Mouse (Mus musculus) neural tube, embryonic 10.5 days (tissue): ENCODE measurements around the gene BC029722.
"Not testable (repeated sequence)": the region's sequence is repeated elsewhere in the genome, so short reads cannot be mapped to it uniquely, and the experiment has no call there.

Experiments
- DNase-seq: peaks from one replicate; pipeline ENCODE4 v3.0.0-alpha.2; 2017; ENCODE audit warnings: low spot score; ENCODE audit errors: extremely low spot score

The BC029722 gene

DNA sequence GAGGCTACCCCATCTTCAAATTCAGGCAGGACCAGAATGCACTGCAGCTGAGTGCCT, at the start of gene BC029722:
Gene BC029722, minus strand, starts transcription at position 35 of the 57 bp plus-strand sequence.
- DNase-seq: no peak

DNA sequence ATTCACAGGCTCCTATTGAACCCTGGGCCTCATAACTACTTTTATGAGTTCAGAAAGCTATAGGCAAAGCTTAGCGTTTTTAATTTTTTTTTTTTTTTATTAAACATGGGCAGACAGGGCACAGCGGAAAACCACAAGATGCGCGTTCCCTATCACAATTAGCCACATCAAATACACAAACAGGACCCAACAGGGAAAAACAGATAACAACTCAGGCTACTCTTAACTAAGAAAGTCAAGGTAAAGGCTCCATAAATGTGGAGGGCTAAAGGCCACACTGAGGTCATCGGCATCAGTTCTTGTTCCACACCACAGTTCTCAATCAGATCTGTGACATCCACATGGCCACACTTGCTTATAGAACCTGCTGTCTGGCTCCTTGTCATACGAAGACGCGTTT, 49.1 kb upstream of the BC029722 start:
- no peak for DNase-seq

DNA sequence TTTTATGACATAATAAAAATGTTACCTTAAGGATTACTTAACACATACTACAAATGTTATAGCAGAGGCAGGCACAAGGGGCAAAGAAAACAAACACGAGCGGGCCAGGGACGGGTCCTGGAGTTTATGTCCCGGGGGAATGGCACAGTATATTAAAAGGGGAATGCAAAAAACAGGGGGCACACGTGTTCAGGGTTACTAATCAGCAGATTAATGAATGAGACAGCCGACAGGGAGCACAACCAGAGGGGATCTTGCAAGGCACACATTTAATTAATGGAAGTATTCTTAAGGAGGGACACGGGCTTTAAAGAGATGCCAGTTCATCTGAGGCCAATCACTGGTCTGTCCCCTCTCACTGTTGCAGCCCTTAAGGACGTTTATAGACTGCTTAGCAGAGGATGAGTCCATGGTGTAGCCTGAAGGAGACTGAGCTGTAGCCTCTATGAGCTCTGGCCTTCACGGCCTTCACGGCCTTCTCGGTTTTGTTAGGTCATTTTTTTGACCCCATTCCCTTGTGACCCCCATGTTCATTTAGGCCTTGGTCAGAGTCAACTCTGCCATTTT, 44.2 kb upstream of the BC029722 start:
- DNase-seq: no peak

DNA sequence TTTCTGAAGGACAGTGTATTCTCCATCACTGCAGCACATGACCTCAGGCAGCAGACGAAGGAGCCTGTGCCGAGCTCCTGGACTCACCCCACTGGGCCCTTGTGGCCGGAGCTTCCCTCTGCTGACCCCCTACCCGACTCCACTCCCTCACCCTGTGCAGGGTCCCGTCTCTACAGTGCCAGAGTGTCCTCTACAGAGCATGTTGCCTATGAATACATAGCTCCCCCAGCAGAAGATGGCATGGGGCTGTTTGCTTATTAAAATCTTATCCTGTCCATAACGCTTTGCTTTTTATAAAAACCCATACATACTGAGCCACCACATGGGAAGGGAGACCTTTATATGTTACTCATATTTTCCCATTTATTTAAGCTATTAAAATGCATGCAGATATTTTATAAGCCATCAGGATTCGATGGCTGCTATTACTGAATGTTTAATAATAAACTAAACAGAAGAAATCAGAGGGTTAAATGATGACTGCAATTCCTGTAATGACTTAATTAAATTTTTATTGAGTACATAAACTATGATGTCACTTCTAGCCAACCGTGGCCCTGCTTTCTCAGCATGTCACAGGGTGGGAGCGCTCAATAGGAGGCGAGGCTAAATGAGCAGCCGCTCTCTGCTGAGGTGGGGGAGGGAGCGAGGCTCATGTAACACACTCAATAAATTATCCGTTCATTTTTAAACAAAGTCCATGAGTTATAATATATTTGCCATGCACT, 43.5 kb upstream of the BC029722 start:
- no peak for DNase-seq

DNA sequence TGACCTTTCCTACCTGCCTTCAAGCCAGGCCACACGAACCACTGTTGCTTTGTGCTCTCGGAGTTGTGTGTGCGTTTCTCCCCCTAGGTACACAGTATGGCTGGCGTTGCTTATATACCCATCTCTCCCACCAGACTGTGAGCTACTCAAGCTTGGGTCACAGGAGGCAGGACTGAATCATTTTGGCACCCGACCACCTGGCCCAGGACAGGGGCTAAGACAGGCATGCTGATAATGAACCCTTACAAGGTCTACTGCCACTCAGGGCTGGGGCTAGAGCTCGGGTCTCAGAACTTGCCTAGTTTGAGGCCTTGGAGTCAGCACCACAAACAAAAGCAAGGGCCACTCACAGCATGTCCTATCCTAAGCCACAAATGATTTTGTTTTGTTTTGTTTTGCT, 42.4 kb upstream of the BC029722 start:
- DNase-seq: no peak

DNA sequence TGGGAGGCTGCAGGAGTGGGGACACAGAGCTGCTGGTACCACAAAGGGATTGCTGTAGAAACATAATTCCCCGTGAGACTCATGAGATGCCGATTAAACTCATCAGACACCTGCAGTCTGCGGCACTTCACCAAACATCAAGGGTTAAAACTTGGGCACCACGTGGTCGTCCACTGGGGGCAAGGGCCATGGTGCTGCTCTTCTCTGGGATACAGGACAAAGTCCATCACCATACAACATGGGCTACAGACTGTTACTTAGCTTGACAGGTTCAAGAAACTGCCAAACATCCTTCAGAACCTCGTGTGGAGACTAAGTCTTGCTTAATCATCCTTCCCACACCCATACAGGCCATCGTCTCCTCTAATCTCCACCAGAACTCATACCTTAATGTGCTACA, 40.9 kb upstream of the BC029722 start:
- no peak for DNase-seq

DNA sequence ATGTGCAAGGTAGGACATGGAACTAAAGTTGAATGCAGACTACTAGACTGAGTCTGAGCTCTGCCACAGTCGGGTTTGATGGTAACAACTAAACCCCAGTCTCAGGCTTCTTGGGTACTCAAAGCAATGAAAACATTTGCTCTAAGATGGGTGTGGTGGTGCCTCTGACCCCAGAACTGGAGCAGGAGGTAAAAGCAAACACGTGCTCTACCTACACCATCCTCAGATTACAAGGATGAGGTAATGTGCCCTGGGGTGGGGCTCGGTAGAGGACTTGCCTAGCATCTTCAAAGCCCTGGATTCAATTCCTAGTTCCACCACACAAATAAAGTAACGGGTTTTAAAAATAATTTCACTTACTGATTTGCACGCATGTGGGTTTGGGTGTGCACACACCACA, 33.3 kb upstream of the BC029722 start:
- DNase-seq: no peak

DNA sequence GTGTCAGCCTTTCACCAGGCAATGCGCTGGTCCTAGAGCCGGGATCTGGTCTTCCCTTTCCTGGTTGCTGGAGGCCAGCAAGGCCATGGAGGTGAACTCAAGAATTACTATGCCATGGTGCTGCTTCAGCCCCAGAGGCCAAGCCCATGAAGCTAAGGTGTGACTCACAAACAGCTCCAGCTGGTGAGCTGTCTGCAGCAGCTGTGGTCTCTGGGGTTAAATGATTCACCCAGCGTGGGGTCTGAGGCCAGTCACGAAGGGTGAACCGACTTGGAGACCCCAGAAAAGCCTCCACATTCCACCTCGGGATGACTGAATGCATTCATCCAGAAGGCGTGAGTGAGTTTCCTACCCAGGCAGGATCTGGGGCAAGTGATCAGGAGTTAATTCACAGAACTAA, 30.9 kb upstream of the BC029722 start:
- no peak for DNase-seq

DNA sequence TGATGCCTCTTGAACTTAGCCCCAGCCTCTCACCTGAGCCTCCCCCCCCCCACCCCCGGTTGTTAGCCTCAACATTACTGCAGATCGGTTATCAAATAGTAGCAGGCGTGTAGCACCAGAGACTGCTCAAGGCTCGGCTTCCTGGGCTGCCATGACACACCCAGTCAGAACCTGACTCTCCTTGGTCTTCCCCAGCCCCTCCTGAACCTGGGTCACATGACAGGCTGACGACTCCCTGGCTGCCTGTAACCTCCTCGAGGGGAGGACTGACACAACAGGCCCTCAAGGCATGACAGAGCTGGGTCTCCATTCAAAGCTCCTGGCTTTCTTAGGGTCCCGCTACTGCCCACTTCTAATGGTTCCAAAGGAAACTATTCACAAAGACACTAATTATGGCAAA, 30.2 kb upstream of the BC029722 start:
- DNase-seq: no peak

DNA sequence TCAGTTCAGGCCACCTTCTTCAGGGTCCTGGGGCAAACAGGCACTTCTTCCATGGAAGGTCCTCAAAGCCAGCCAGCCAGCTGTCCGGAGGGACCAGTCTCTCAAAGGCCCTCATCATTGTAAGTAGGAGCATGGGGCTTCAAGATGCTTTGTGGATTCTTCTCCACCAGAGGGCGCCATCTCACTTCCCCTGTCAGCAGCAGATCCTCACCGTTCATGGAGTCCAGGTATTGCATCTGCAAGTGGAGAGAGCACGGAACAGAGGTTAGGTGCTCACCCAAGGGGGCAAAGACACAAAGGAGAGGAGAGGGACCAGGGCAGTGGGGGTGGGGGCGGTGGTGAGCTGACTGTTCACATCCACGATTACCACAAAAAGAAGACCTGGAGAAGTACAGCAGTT, 29.1 kb upstream of the BC029722 start:
- peak; percentile 75 for DNase-seq

DNA sequence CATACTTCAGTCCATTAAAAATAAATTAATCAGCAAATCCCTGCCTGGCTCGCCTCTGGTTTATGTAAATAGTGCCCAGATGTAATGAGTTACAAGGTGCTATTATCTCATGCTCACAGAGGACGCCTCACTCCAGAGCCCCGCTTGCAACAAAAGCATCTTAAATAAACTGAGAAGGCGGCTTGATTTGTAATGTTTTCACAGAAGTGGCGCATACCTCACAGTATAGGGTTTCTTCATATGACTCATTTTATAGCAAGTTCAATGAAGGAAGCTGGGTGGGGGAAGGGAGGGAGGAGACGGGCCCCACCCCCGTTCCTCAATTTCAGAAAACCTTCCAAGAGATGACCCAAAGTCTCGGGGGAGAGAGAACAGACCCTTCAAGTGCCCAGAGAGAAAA, 27.7 kb upstream of the BC029722 start:
- no peak for DNase-seq

DNA sequence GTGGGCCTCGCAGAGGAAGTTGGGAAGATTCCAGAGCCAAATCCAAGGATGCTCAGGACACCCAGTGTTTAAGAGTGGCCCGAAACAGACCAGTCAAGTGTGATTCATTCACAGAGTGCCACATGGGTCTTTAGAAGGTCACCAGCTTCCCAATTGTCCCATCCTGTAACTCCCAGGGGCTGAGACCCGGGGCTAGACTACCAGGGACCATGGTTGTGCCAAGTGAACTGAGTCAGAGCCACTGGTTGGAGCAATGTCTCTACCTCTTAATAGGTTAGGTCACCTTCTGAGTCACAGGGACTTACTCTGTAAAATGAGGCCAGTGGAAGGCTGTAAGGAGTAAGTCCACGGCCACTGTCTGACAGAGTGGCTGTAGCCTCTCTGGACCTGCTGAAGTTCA, 19.7 kb upstream of the BC029722 start:
- no peak for DNase-seq

DNA sequence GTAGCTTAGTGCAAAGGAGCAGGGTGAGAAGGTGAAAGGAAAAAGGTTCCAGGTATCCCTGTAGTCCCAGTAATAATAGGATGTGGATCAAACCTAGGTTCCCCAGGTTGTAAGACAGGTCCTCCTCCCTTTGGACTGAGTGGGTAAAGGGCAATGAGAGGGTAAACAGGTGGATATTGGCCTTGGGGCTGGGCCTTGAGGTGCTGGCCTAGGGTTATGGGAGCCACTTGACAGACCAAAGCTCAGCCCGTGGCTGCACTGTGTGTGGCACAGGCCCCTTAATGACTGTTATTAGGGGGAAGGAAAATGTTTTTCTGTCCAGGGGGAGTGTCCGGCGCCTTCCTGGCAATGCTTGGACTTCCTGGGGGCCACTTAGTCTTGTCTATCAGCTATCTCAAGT, 18.7 kb upstream of the BC029722 start:
- DNase-seq: no peak

DNA sequence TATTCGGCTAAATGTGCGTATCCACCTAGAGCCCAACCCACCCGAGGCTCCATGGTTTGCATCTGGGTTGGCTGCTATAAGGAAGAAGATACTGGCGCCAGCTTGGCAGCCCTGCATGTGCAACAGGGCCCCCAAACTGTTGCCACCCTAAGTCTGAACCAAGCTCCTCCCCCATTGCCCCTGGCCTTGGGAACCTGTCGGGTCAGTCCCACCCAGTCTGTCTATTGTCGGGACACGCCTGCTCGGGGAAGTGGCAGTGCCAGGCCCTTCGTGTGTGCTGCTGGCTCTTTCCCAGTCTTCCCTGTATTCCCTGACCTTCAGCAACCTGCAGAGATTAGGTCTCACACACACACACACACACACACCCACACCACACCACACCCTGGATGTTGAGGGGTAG, 15.5 kb upstream of the BC029722 start, which contains the start of gene Fam83c:
Gene Fam83c, minus strand, starts transcription at position 123 of the 400 bp plus-strand sequence.
- no peak for DNase-seq

DNA sequence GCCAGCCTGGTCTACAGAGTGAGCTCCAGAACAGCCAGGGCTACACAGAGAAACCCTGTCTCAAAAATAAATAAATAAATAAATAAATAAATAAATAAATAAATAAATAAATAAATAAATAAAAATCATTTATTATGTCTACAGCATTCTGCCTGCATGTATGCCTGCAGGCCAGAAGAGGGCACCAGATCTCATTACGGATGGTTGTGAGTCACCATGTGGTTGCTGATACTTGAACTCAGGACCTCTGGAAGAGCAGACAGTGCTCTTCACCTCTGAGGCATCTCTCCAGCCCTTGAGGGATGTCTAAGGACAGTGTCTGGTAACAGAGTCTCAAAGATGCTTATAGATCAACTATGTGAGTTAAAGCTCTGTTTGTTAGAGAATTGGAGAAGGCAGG, 12.9 kb upstream of the BC029722 start:
- DNase-seq: not testable (repeated sequence)

DNA sequence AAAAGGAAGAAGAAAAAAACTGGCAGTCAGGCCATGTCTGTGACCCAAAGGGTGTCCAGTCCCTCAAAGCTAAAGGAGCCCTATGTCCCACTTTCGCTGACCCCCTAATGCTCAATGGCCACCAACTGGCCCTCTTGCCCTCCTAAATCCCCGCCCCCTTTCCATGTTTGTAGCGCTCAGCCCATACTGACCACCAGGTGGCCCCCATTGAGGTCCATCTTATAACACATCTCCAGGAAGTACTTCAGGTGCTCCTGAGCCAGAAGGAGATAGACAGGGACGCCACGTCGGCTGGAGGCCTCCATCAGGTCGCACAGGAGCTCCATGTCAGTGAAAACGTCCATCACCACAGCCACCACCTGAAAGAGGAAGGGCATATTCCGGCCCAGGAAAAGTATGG, 12.1 kb upstream of the BC029722 start:
- DNase-seq: no peak

DNA sequence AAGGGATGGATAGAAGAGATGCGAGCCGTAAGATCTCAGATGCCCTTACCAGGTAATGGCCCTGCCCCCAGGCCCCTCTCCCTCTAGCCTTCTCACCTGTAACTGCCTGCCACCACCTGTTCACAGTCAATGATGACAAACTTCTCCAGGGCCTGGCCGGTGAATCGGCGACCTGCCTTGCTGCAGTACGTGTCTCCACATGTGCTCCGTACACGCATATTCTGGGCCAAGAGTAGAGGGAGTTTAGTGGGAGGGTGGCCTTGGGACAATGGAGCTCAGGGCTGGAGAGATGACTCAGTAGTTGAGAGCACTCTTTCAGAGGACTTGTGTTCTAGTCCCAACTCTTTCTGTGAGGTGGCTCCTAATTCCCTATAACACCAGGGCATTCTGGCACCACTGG, 11.6 kb upstream of the BC029722 start:
- no peak for DNase-seq

DNA sequence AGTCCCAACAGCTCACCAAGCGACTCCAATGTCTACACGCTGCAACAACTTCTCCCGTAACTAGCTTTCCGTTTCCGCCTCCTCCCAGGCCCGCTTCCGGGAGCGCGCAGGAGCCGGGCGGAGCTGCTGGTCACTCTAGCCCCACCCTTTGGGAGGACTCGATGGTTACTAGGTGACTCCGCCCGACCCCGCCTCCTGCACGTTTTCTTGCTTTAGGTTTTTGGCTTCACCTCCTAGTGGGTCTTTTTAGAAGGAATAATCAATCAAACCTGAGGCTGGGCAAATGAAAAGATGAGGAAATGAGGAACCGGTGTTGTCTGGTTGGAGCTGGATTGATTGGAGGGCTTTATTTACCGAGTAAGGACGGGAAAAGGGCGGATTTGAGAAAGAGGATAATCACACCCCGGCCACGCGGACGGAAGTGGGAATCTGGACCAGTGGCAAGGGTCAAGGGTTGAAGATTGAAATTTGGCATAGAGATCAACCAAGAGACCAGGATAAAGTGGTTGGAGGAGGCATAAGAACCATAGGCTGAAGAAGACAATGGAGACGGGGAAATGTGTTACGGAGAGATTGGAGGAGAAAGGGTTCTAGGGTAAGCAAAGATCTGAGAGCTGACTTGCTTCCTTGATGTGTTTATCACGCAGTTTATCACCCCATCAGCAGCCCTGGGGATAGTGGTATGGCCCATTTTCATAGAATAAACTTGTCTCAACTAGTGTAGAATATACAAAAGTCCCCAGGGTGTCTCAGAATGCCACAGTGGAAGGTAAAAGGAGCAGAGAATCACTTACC, 7.6 kb upstream of the BC029722 start, which contains the start of gene Eif6:
Gene Eif6, minus strand, starts transcription at position 296 of the 795 bp plus-strand sequence.
- DNase-seq: peak; percentile 90

DNA sequence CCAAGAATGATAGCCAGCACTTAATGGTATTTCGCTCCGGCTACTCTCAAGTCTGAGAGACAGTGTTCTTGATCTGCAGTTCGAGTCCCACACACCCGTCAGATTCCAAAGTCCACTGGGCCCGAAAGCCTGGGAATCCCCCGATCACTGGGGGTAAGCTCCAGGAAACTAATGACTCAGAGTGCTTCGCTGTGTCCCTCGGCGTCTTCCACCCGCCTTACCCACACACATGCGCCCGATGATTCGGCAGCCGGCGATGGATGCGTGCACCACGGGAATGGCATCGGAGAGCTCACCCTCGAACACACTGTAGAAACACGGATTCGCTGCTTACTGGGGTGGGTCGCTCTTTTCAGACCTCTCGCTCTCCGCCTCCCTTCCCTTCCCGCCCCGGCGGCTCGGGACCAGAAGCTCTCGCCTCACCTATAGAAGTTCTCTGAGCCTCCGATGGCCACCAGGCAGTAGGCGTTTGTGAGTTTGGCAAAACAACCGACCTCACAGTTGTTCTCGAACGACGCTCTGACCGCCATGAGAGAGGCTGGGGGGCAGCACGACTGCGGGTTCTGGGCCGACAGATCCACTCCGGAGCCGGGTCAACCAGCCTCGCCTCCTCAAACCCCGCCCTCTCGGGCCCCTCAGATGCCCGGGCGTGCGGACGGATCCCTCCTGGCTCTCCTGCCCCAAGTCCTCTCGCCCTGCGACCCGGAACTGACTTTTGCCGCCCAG, 6.8 kb upstream of the BC029722 start:
- DNase-seq: peak; percentile 31

DNA sequence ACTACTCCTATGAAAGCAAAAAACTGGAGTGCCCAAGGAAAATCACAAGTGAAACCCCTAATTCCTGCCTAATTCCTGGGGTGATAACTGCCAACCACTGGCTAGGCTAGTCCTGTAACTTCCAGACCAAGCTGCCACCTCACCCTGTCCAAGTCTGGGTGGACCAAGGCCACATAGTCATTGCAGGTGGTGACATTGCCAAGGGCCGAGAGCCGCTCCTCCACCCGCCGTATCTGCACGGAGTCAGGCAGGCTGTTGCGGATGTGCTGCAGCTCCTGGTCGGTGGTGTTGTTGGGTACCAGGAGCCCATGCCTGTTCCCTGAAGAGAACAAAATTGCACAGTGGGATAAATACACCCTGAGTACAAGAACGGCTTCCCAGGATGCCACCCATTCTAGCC, 4.5 kb upstream of the BC029722 start:
- DNase-seq: no peak

DNA sequence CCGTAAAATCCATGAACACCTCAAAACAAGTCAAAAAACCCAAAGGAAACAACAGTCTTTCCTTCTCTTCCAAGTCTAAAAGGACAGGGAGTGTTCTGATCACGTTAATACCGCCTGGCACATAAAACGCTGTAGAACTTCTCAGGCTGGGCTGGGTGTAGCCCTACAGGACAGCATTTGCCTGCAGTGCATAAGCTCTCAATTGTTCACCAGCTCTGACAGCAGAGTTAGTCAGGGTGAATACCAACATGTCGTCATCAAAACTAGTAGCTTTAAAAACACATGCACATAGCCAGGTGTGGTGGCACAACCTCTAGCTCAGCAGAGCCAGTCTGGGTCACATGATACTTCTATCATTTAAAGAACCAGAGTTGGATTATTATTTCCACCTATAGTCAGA, 1.6 kb upstream of the BC029722 start:
- no peak for DNase-seq

DNA sequence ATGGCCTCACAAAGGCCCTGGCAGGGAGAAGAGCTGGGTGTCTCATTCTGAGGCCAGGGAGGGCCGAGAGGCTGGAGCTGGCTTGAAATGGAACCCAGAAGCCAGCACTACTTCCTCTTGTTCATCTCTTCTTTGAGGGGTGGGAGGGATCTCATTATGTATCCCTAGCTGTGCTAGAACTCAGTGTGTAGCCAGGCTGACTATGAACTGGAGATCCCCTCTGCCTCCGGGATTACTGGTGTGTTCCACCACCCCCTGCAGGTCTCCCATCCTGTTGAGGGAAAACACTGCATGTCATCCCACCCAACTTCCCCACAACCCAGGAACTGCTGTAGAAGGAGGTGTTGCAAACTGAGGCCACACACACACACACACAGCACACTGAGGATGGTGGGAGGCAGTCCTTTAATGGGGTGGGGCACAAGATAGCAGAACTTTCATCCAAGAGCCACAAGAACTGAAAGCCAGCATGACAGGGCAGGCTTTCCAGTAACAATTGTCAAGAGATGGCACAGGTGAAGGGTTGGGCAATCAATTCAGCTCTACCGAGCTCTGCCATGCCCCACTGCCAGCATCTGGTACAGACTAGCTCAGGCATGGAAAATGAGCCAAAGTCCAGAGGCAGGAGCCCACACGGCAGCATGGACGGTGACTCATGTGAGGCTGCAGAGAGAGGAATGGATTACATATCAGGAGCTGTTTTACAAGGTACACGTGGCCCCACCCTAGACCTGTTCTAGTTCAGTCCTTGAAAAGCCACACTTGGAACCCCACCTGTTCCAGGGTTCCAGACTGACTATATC, 424 bp upstream of the BC029722 start:
- DNase-seq: no peak
